Mouse (Mus musculus) brain, adult 10 weeks (tissue): ENCODE results near the gene Dcun1d5. TPM values are rescaled to one million over a fixed set of nuclear protein-coding genes. Genes with fewer than 3 reads are reported as not detected.

Experiments used
- polyA plus RNA-seq: library from polyadenylated mRNA; stranded (reverse); fragments of 350-450 nt; fragmentation: Illumina TruSeq; extraction: RNeasy Lipid Tissue Mini Kit (QIAGEN cat#74804); gene quantifications from one replicate; pipeline ENCODE4 v1.2.3, GENCODE M21; 2015; ENCODE audit warnings: low read depth, low replicate concordance

The Dcun1d5 gene
- polyA plus RNA-seq: 73.0 TPM

GRCm38 (mm10) chr9:7184172-7184896 lies at the start of gene Dcun1d5, which contains the start of gene Dync2h1:
Gene Dcun1d5, plus strand, starts transcription at chr9:7184520.
Gene Dync2h1, minus strand, starts transcription at chr9:7184446.

Other genes starting within 250 kb of the Dcun1d5 start
- gene Dync2h1, start 74 bp upstream of the Dcun1d5 start, polyA plus RNA-seq: 9.3 TPM
- not detected for gene Mmp13, start 88.0 kb downstream of the Dcun1d5 start, polyA plus RNA-seq
- gene Mmp12, start 159.9 kb downstream of the Dcun1d5 start, polyA plus RNA-seq: not detected
- not detected for gene Mmp1b, start 203.5 kb downstream of the Dcun1d5 start, polyA plus RNA-seq